Comparison of ENCODE assay signal across 23 mouse cellular contexts in genomic region chr13:115880616-115881015, GRCm38 (mm10).
DNase-seq lines count a peak whose midpoint lies in the region; ATAC-seq and TF ChIP-seq lines count a peak whose summit lies in the region.
"Had no signal": no experiment of that assay in that cellular context is flagged by ENCODE, and none has a peak within 500 bp of the region (broad histone marks: within the 10 kb centered on the region; RNA-seq: fewer than 3 reads in every experiment).

No protein-coding gene starts in this region.

- no peaks in the 10 kb centered on the region for H3K27me3 ChIP-seq in C2C12 (ENCODE audit: control insufficient read depth, insufficient read depth, insufficient read length)
- no peaks in the 10 kb centered on the region for H3K27me3 ChIP-seq in limb, embryonic 13.5 days
- H3K27me3 ChIP-seq: forebrain, embryonic 15.5 days; hindbrain, embryonic 12.5 days had no signal

- no peak overlapping the region for H3ac ChIP-seq in C2C12 (ENCODE audit: control insufficient read depth, insufficient read length, low read depth)

- ATAC-seq in limb, embryonic 13.5 days (ENCODE audit: low FRiP score, low read depth), result peak; percentile 73; the same call in 1 of the 2 replicates
- ATAC-seq: forebrain, embryonic 15.5 days; hindbrain, embryonic 16.5 days; inflammation-experienced regulatory T-cells, adult 6 months; intestine, postnatal 0 days had no signal

- no peaks in the 10 kb centered on the region for H3K36me3 ChIP-seq in C2C12 (ENCODE audit: control insufficient read depth, insufficient read depth)
- no peaks in the 10 kb centered on the region for H3K36me3 ChIP-seq in limb, embryonic 13.5 days
- H3K36me3 ChIP-seq: embryonic facial prominence, embryonic 10.5 days; forebrain, embryonic 15.5 days; heart, embryonic 10.5 days; hindbrain, embryonic 12.5 days had no signal

- H3K9ac ChIP-seq in limb, embryonic 13.5 days, result no peak overlapping the region
- H3K9ac ChIP-seq: forebrain, embryonic 15.5 days; hindbrain, embryonic 12.5 days had no signal

- H3K4me3 ChIP-seq in C2C12 (ENCODE audit: insufficient read depth, poor library complexity, severe bottlenecking), result no peak overlapping the region
- no peak overlapping the region for H3K4me3 ChIP-seq in embryonic fibroblast, embryonic 13.5 days (ENCODE audit: insufficient read depth, low read length)
- no peak overlapping the region for H3K4me3 ChIP-seq in limb, embryonic 13.5 days
- H3K4me3 ChIP-seq: embryonic facial prominence, embryonic 10.5 days; erythroblast, embryonic 14.5 days; forebrain, embryonic 15.5 days; heart, embryonic 10.5 days; hindbrain, embryonic 12.5 days had no signal

- no peak for TF ChIP-seq POLR2A in embryonic fibroblast, embryonic 13.5 days (IDR thresholded peaks at IDR 0.05; ENCODE audit: low read depth, low read length)

- WGBS in limb, embryonic 13.5 days, result 34% methylated on average over 1 of the region's 1 CpGs

- DNase-seq in 3T3-L1 (ENCODE audit: low read depth, low spot score), result peak; percentile 62
- no peak for DNase-seq in left cerebral cortex, postnatal 4 days
- DNase-seq in layer of hippocampus, postnatal 14 days (ENCODE audit: low spot score in 2 of 2), result no peak
- no peak for DNase-seq in frontal cortex, postnatal 14 days (ENCODE audit: low spot score in 2 of 2)
- DNase-seq: adrenal gland, postnatal 10 days; B cell, adult 2 months; cerebellum, adult 11 months; cerebellum, adult 9-11 months; gastrocnemius, postnatal 10 days; heart, adult 18-20 months; heart, postnatal 10 days; heart, postnatal 4 days had no signal

- no peaks in the 10 kb centered on the region for H3K79me2 ChIP-seq in C2C12 (ENCODE audit: control insufficient read depth, insufficient read depth)

- intact Hi-C loops in left cerebral cortex, postnatal 4 days (cut with DNase I), result no loop called here

- H3K4me2 ChIP-seq in limb, embryonic 13.5 days (replicated peaks), result no peak overlapping the region
- H3K4me2 ChIP-seq: forebrain, embryonic 15.5 days; hindbrain, embryonic 12.5 days had no signal

- peaks cover 2% of the 10 kb centered on the region; the same call in 1 of the 2 replicates for H3K4me1 ChIP-seq in embryonic fibroblast, embryonic 13.5 days (ENCODE audit: control insufficient read depth, insufficient read depth, low read length)
- H3K4me1 ChIP-seq in limb, embryonic 13.5 days, result no peaks in the 10 kb centered on the region
- H3K4me1 ChIP-seq: embryonic facial prominence, embryonic 10.5 days; forebrain, embryonic 15.5 days; heart, embryonic 10.5 days; hindbrain, embryonic 12.5 days had no signal

- no peaks in the 10 kb centered on the region for H3K79me3 ChIP-seq in C2C12 (ENCODE audit: low read depth)

- no peak for TF ChIP-seq CTCF in C2C12 (IDR thresholded peaks at IDR 0.05; ENCODE audit: control insufficient read depth, insufficient read depth, insufficient read length)
- TF ChIP-seq CTCF in embryonic fibroblast, embryonic 13.5 days (IDR thresholded peaks at IDR 0.05; ENCODE audit: borderline replicate concordance, insufficient read depth, low read length), result no peak

- H3K27ac ChIP-seq in embryonic fibroblast, embryonic 13.5 days (ENCODE audit: insufficient read depth, low read length), result peak overlapping the region; percentile 95
- H3K27ac ChIP-seq in limb, embryonic 13.5 days, result no peak overlapping the region
- H3K27ac ChIP-seq: embryonic facial prominence, embryonic 10.5 days; forebrain, embryonic 15.5 days; heart, embryonic 10.5 days; hindbrain, embryonic 12.5 days had no signal

- no peaks in the 10 kb centered on the region for H3K9me3 ChIP-seq in limb, embryonic 13.5 days
- H3K9me3 ChIP-seq: embryonic facial prominence, embryonic 10.5 days; forebrain, embryonic 15.5 days; heart, embryonic 10.5 days; hindbrain, embryonic 12.5 days had no signal

TF ChIP-seq in C2C12, 6 proteins besides CTCF, POLR2A, EP300 and RAD21:
- TF ChIP-seq USF1 (IDR thresholded peaks at IDR 0.05; ENCODE audit: low read depth), result no peak
- peak; percentile 21 for TF ChIP-seq CEBPB (IDR thresholded peaks at IDR 0.05; ENCODE audit: low read depth)
